Mouse (Mus musculus) G1E (cell line): Measurements from ENCODE around the gene Ankrd66.

Experiments
- CTCF ChIP-seq: IDR thresholded peaks from 2 replicates; pipeline ENCODE4 v1.5.1; 2012; ENCODE audit warnings: low read depth, low read length, inconsistent platforms, mixed read lengths
- GATA1 ChIP-seq: IDR thresholded peaks from 2 replicates; pipeline ENCODE4 v1.6.1; 2012; ENCODE audit warnings: borderline replicate concordance, low read length, inconsistent platforms, mixed read lengths

DNA sequence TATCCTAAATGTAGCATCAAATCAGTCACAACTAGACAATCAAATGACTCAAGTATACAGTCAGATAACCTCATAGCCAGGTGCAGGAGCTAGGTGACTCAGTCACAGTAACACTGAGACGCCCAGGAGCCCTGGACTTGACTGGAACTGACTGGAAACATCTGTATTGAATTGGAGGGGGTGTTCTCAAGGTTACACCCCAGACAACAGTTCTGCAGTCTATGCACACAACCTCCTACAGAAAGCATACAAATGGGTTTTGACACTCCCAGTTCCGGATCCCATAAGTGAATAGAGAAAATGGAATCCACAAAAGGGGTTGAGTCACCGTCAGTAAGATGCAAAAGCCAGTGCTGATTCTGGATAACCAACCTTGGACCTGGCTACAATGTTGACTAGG lies 15.2 kb upstream of the Ankrd66 start:
- TF ChIP-seq CTCF (no peak), GATA1 (no peak)
